Mouse (Mus musculus): ENCODE measurements around the gene Ppp1cc.
"Not testable (repeated sequence)": the region's sequence is repeated elsewhere in the genome, so short reads cannot be mapped to it uniquely, and the experiment has no call there.

Ppp1cc gene

GRCm38 (mm10) chr5:122165233-122165915 lies 7.3 kb downstream of the Ppp1cc start:
- no peak for DNase-seq (ENCODE audit: low read depth, low spot score)

DNA sequence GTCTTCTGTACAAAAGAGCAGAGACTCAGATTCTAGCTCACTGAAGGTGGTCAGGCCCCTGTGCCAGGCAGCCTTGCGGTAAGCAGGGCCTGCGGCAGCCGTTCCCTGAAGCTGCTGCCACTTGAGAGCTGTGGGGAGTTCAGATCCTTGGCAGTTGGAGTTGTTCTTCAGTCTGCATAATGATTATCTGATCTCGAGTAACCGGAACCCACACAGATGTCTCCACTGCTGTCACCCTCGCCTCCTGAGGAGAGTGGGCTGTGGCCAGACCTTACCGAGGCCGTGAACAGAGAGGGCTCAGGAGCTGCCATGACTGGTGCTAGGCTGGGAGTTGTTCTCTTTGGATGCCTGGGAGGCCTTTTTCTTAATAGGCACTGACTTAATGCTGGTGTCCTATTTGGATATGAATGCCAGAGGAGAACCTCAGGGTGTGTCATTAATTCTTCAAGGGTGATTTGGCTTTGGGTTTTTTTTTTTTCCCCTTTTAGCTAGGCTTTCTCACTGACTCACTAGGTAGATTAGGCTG lies 8.6 kb downstream of the Ppp1cc start:
- DNase-seq (ENCODE audit: low read depth, low spot score) = no peak

DNA sequence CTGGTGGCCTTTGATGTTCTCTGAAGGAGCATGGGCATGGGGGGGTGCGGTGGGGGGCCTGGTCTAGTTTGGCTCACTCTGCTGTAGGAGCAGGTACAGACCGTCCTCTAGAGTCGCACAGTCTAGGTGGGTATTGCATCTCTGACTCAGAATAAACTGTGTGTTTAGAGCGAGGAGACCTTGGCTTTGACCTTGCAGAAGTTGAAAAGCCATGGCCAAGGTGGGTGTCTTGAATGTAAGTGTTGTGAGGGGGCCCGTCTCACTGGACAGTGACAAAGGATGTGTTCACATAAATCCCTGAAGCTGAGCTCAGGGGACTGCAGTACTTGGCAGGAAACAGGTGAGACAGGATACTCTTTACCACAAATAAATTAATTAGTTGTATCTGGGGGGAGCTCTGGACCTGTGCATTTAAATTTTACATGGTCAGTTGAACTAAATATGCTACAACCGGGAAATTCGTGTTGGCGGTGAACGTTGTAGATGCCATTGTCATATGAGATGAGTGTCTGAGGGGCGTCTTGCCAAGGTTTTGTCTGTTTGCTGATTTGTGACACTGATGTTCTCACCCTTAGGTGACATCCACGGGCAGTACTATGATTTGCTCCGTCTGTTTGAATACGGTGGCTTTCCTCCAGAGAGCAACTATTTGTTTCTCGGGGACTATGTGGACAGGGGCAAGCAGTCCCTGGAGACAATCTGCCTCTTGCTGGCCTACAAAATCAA lies 10.4 kb downstream of the Ppp1cc start:
- no peak for DNase-seq (ENCODE audit: low read depth, low spot score)

DNA sequence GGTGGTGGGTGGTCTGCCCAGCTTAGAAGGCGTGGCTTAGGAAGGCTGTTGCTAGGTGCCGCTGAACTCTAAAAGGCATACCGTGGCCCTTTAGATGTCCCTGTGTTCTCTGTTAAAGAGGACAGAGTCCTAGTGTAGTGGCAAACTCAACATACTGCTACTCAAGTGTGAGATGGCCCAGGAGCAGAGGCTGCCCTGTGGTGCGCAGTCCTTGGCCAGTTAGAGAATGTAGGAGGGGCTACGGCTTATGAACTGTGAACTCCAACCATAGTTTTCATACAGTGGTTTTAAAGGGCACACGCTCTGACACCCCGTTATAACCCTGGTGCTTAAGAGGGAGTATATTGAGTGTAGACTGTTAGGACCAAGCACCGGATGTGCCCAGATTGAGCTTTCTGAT lies 13.0 kb downstream of the Ppp1cc start:
- DNase-seq (ENCODE audit: low read depth, low spot score) = no peak

DNA sequence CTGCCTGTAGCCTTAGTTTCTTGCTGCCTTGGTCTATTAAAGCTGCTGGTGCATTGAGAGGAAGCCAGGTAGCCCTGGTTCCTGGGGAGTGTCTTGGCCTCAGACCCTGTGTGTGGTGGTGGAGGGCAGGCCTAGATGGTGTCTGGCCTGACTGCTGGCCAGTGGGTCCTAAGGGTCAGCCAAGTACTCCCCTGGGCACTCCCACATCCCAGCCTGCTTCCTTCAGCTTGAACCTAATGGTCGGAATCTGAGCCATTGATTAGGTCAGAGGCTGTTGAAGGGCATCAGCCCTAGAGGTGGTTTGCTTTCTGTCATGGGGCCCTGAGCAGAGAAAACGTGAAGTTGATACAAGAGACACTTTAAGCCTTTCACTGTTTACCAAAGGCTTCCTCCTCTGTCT lies 17.3 kb downstream of the Ppp1cc start:
- no peak for DNase-seq (ENCODE audit: low read depth, low spot score)

DNA sequence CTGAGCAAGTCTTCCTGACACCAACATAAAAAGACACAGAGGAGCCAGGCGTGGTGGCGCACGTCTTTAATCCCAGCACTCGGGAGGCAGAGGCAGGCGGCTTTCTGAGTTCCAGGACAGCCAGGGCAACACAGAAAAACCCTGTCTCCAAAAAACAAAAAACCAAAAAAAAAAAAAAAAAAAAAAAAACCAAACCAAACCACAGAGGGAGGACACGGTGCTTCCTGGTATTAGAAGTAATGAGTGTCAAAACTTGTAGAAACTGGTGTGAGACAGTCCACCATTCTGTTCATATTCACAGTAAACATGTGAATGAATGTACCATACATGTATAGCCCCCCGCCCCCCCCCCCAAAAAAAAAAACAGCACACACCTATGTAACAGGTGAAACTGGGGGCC lies 17.9 kb downstream of the Ppp1cc start:
- DNase-seq (ENCODE audit: low read depth, low spot score) = no peak

DNA sequence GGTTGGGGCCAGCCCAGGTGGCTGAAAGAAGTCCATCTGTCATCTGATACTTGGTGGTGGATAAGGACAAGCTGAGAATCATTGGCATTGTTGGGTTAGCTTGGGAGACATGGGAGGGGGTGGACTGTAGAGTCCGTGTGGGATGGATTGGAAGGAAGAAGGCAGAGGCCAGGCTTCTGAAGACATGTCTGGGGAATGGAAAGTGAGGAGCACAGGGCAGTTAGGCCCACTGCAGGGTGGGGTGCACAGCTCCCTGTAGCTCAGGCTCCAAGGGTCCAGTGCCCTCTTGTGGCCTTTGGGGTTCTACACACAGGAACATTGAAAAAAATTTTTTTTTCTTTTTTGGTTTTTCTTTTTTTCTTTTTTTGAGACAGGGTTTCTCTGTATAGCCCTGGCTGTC lies 18.3 kb downstream of the Ppp1cc start:
- no peak for DNase-seq (ENCODE audit: low read depth, low spot score)

DNA sequence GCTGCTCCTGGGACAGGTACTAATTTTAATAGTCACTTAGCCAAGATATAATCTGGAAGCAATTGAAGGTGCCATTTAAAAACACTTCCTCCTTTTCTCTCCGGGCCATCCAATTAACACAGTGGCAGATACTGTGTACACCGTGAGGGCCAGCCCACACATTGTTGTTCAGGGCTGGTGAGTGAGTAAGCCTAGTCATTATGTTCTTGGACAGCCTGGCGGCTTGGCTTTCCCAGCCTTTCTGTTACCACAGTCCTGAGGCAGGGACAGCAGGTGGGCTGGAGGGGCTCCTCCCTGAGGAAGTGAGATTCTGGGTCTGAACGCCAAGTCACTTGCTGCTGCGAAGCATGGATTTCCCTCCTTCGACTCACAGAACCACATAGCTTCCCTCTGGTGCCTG lies 21.6 kb downstream of the Ppp1cc start:
- no peak for DNase-seq (ENCODE audit: low read depth, low spot score)

DNA sequence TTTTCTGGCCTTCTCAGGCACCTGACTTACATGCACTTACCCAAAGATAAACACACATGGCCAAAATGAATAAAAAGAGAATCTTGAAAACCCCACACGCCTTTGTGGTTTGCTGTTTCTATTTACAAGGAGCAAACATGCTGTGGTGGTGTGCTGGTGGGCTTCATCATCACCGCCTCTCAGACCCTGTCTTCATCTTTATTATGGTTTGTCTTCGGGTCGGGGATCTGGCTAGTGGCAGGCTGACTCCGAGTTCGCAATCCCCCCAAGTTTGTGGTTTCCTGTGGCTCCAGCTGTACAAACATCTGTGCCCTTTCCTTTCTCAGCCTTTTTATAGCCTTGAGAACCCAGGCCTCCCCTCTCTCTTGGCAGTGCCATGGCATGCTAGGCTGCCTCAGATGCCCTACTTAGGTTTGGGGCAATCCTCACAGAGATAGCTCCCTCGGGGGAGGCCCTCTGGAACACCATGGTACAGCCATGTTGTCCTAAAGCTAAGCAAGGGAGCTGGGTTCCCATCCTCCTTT lies 26.3 kb downstream of the Ppp1cc start:
- DNase-seq (ENCODE audit: low read depth, low spot score) = no peak

DNA sequence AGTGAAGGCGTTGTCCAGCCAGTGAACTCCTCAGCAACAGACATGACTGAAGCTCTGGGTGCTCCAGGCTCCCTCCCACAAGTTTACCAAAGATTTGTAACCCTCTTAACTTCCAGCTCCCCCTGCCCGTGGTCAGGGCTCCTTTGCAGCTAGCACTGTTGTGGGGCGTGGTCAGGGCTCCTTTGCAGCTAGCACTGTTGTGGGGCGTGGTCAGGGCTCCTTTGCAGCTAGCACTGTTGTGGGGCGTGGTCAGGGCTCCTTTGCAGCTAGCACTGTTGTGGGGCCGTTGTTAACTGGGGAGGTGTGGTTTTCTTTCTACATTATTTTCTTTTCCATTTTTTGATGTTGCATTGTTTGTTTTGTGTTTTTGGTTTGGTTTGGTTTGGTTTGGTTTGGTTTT lies 26.8 kb downstream of the Ppp1cc start:
- DNase-seq (ENCODE audit: low read depth, low spot score) = not testable (repeated sequence)

DNA sequence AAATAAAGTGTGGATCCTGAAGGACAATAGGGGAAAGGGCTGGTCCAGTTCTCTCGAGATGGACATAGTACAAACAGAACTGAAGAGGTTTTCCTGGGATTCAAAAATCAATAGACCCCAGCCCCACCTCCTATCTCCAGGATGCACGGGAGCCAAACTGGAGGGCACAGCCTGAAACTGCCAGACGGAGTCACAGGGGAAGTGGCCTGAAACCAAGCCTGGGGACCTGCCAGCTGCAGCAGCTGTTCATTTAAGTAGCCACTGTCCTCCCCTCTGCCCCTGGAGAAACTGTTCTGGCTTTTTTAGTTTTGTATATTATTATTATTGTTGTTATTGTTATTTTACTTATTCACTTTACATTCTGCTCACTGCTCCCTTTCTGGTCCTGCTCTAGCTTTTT lies 31.0 kb downstream of the Ppp1cc start:
- no peak for DNase-seq (ENCODE audit: low read depth, low spot score)

GRCm38 (mm10) chr5:122190465-122190864 lies 32.4 kb downstream of the Ppp1cc start:
- DNase-seq (ENCODE audit: low read depth, low spot score) = no peak

- peak; percentile 64 for DNase-seq (ENCODE audit: low read depth, low spot score)
Observed at GRCm38 (mm10) chr5:122191269-122192063, 33.4 kb downstream of the Ppp1cc start.

DNA sequence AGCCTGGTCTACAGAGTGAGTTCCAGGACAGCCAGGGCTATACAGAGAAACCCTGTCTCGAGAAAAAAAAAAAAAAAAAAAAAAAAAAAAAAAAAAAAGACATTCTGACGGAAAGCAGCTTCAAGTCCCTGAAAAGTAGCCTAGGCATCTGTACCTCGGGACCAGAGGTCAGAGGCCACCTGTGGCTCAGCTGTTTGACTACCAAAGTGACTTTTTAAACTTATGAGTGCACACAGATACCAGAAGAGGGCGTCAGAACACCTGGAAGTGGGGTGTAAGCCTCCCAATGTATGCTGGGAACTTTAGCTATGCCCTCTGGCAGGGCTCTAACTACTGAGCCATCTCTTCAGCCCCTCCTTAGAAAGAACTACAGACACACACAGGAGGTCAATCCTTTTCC lies 34.3 kb downstream of the Ppp1cc start:
- no peak for DNase-seq (ENCODE audit: low read depth, low spot score)

- no peak for DNase-seq (ENCODE audit: low read depth, low spot score)
Observed at GRCm38 (mm10) chr5:122200872-122201271, 42.8 kb downstream of the Ppp1cc start.

DNA sequence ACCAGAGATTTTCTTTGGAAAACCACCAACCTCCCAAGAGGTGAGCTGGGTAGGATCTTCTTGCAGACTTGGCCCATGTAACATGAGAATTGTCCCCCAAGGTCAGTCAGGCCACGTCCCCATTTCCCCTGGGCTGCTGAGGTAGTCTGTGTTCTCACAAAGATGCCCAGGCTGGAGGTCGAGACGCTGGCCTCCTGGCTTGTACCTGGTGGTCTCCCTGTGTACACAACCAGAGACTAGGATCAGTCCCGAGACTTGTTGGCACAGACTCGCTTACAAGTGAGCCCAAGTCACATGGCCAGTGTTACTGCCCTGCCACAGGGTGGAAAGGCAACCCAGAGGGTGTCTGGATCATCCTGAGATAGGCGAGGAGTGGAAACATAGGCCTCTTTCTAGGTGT lies 43.8 kb downstream of the Ppp1cc start:
- DNase-seq (ENCODE audit: low read depth, low spot score) = no peak

- no peak for DNase-seq (ENCODE audit: low read depth, low spot score)
Observed at GRCm38 (mm10) chr5:122204180-122204579, 46.1 kb downstream of the Ppp1cc start.

DNA sequence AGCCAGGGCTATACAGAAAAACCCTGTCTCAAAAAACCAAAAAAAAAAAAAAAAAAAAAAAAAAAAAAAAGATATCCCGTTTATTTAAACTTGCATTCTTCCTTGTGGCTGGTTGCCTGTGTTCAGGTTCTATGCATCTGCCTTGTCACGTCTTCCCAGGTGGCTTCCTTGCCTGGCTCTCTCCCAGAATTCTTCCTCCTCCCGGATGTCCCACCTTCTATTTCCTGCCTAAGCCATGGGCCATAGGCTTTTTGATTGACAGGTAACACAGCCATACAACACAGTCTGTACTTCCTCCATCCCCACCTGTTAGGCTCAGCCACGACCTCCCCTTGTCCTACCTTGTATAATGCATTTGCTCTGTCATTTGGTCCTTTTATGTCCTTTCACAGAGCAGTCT lies 48.4 kb downstream of the Ppp1cc start, which contains the start of gene Hvcn1:
TSS of gene Hvcn1 (plus strand) at position 330 of the 400 bp plus-strand sequence.
- peak; percentile 55 for DNase-seq (ENCODE audit: low read depth, low spot score)

DNA sequence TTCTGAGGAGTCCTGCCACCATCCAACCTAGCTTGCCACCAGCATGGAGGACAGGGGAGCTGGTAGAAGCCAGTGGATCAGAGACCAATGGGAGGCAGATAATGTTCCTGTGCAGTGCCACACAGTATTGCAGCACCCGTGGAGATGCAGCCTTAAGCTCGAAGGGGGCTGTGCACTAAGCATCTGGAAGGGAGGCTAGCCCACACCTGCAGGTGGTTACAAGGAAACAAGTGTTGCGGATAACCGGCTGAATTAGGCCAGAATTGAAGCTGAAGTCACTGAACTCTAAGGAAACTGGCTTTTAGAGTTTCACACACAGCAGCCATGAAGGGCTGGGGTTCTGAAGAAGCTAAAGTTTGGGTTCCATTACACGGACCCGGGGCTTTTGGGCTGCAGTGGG lies 50.8 kb downstream of the Ppp1cc start:
- no peak for DNase-seq (ENCODE audit: low read depth, low spot score)

- DNase-seq (ENCODE audit: low read depth, low spot score) = peak; percentile 68
Observed at GRCm38 (mm10) chr5:122209591-122210368, 51.7 kb downstream of the Ppp1cc start.

- no peak for DNase-seq (ENCODE audit: low read depth, low spot score)
Observed at GRCm38 (mm10) chr5:122210890-122211289, 52.8 kb downstream of the Ppp1cc start.

Measured in WW6 (cell line).